Mouse (Mus musculus) retina, embryonic 14.5 days (tissue): ENCODE results near the gene Tnr.

Experiments
- DNase-seq: peaks from one replicate; pipeline ENCODE4 v3.0.0-alpha.2; 2015; ENCODE audit warnings: low spot score

The Tnr gene

DNA sequence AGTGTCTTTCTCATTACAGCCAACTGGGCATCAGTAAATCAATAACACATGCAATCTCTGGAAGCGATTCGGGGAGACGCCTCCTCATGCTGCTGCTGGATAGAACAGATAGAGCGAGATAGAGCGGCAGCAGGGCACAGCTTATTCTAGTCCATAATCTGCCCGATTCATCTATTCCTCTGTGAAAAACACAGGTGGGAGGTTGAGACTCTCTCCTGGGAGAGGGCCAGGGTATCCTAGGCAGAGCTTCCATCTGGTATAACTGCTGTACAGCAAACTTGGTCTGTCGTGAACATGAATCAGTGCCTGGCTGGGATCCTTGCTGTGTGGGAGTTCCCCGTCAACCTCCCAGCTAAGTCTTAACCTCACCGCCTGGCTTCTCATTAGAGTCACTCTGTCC is 193.4 kb downstream of the Tnr start:
- no peak for DNase-seq

DNA sequence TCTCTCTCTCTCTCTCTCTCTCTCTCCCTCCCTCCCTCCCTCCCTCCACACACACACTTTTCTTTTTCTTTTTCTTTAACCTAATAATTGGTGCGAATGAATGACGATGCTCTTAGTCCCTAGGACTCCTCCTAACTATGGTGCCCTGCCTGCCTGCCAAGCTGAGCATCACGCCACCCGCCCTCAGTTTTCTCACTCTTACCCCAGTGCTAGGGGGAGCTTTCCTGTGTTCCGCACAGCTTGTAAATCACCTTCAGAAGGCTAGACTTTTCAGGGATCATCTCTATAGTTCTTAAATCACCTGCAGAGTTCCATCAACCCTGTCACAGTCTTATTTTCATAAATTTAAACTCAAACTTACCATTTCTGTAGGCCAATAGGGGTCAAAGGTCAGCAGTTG is 200.2 kb downstream of the Tnr start:
- DNase-seq: no peak

DNA sequence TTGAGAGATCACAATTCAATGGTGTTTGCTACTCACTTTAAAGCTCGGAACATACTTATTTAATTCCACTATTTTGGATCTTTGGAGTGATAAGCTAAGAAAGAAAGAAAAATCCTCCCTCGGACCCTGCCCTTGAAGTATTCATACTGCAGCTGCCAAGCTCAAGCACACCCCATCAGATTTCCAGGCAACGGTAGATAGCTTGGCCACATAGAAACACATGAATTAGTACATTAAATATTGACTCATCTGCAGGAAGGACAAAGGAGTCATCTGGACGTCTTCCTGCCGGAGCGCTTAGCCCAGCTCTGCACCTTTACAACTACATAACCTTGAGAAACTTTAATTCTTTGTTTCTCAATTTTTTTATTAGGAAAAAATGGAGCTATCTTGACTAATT is 205.7 kb downstream of the Tnr start:
- DNase-seq: no peak

DNA sequence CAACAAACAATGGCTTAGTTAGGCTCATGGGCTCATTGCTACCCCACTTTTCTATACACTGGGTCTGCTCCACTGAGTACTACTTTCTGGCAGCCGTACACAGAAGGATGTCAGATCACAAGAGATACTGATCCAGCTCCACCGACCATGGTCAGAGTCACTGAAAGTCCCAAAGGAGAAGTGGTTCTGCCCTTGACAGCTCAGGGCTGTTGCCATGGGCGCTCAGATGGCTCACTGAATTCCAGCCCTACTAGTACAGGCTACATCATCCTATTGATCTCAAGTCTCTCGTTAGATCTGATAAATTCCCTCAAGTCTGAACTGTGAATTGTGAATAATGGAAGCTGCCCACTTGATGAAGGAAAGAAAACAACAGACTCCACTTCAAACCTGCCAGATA is 207.3 kb downstream of the Tnr start:
- DNase-seq: no peak

DNA sequence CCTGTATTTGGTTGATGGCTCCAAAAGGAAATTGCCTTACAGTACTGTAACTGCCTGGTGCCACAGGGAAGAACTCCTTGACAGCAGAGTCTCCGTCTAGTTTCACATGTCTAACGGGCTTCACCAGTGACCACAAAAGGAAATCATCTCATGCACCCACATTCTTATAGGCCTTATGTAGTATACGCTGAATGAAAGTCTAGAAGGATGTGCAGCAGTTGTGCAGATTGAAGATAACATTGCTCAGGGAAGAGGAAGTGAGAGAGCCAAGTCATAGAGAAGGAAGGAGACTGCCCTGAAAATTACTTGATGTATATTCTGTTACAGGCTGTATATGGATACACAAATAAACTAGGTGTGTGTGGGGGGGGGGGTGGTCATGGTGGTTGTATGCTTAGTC is 211.5 kb downstream of the Tnr start:
- DNase-seq: no peak

DNA sequence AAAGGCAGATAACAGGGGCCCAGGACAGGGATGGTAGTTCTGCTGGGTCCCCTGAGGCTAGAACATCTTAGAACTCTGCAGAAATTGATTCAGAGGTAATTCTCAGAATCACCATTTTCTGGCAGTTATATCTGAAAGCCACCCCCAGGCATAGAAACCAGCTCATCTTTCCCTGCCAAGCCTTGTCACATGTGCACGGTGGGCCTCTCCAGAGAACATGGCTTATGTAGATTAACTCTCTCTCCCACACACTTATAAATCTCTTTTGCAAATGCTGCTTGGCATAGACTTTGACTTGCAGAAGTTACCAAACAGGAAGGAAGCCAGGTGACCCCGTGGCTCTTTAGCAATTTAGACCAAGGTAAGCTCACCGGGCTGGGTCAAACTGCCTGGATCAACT is 215.9 kb downstream of the Tnr start:
- DNase-seq: no peak

DNA sequence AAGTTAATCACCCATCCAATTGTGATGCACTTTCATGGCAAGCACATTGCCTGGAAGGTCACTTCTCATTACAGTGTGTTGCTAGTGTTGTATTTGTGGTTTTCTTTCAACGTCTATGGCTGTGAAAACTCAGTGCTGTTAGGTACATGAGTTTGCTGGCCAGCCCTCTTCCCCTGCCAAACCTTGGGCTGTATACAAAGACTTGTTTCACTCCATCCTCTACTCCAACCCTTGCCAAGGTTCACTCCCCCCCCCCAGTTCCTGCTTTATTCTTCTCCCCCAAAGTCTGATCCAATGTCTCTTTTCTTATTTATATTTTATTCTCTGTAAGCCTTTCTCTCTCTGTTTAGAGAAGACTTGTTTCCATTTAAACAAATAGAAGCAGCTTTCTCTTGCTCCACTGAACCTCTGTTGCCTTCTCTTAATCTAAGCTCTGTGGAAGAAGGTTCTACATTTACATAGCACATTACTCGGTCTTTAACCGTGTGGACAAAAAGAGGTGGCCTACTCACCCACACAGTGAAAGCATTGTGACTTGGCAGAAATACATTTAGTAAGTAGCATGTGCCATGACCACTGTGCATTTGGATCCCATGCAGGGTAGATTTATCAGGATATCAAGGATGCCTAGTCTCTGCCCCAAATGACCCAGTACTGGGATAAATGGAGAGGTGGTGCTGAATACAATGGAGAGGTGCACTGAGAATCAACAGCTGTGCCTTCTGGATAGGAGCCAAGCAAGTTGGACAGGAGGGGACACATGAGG is 217.9 kb downstream of the Tnr start:
- DNase-seq: no peak

DNA sequence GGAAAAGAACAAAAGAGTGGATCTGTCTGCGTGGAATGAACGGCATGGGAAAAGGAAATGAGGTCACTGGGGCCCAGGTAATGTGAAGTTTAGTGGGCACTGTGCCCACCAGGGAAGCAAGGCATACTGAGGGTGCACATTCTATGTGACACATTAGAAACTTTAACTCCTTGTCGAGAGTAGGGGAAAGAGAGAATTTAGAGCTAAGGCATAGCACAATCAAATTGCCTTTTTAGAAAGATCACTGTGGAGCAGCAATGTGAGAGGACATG is 218.4 kb downstream of the Tnr start:
- no peak for DNase-seq

DNA sequence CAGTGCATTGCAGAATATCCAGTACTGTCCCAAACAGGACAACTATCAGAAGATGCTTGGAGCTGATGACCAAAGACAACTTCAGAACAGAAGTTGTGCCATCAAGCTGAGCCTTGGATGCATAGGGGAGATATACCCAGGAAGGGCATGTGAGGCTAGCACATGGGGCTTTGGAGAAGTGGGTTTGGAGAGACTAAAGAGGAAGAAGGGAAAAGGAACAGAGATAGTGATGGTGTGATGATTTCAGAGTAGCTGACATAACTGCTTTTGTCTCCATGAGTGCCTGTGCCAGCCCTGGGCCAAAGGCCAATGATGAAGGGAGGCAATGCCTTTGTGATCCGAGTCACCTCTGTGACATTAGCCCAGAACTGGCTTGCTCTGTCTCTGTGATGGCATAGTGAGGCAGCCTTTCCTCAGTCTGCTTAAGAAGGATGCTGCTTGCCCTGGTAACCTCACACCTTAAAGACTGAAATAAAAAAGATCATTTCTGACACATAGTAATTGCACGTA is 220.2 kb downstream of the Tnr start:
- DNase-seq: no peak

DNA sequence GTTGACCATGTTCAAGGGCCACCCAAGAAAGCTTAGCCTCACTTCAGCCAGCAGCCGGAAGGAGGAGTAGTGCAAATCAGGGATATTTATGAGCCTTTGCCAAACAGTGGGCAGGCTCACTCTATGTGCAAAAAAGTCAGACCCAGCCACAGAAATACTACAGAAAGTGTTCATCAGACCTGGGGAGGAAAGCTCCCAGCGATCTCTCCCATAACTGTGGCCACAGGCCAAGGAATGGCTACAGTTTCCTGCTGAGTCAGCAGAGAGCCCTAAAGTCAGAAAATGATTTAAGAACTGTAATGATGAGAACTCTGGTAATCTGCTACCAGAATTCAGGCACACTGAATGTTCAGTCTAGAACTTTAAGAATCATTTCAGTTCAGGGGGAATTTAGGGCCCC is 221.7 kb downstream of the Tnr start:
- DNase-seq: no peak

DNA sequence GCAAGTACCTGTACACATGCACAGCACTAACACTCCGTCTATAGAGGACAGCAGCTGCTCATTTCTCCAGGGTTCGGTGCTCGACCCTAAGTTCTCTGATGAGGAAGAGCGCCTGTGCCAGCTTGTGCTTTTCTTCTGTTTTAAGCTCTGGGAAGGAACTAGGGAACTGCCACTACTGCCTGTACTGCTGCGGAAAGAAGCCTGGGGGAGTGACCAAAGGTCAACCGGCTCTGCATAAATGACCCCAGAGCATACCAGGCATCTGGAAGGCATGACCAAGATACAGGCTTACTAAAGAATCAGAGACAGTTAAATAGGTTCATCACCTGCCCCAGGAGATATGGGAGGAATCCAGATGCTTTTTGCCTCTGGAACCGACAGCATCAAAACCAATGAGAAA is 224.4 kb downstream of the Tnr start:
- DNase-seq: no peak

DNA sequence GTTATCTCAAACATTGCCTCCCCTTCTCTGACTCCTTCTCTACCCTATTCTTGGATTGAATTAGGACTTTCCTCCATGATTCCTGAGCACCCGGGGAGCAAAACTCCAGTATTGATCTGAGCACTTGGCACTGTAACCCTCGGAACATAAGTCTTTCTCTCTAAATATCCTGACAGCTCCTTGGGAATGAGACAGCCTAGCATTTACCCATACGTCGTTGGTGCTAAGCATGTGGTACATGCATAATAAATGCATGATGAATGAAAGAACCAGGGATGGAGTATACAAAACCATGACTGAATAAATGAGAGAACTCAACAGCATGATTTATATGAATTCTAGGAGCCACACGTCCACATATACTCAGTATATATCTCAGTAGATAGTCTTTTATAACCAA is 226.8 kb downstream of the Tnr start:
- DNase-seq: no peak

DNA sequence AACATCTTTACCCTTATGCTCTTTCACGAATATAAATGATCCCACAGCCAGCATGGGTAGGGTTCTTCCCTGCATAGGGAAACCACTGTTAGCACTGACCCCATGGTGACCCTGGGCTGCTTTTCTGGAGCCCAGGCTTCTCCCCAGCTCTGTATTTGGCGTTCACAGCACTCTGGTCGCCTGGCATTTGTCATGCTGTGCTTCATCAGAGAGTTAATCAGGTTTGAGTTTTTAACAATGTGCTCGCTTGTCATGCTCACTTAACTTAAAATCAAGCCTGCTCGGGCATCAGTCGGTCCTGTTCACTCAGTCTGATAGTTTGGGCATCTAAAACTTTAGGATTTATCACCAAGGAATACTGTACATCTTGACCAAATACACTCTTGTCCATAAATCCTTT is 227.3 kb downstream of the Tnr start:
- peak; percentile 69 for DNase-seq

DNA sequence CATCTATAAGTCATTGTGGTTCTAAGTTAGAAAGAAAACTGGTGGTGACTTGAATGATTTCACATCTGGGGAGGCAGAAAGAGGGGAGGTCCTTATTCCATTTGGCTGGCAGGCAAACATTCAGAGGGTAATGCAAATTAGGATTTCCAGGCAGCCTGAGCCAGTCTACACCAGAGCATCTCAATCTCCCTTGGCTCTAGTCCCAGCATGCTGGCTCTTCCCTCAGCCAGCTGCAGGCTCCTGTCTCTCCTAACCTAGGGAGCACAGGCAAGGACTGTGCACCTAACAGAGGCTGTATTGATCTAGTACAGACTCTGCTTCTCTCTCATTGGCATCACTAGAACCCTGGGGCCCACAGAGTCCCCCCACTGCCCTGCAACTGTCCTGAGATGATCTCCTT is 237.4 kb downstream of the Tnr start:
- DNase-seq: no peak

DNA sequence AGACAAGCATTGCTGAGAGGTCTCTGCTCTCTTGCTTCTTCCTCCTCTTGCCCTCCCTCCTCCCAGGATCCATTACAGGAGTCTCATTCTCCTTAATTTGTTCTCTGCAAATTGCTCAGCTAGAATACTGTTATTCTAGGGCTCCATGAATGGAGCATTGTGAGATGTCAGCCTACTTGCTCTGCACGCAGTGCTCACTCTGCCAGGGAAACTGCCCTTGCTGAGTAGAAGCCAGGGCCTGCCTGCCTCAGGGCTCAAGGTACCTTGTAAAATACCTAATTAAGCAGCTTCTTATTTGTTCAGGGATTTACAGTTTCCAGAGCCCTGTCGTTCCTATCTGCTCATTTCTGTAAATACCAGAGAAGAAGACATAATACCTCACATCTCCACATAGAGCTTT is 240.3 kb downstream of the Tnr start:
- DNase-seq: no peak

DNA sequence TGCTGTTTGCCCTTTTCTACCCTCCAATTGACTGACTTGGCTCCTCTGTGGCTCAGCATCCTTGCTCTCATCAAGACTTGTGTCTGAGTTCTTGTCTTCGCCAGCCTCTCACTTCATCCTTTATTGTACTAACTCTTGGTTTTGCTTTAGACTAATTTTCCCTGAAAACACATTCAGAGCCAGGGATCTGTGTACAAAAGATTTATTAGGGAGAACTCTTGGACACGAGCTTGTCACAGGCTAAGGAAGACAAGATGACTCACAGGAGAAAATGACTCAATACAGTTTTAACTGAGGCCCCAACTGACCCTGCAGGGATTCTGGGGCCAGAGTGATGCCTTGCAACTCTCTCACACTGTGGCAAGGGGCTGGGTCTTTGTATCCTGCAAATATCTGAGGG is 241.3 kb downstream of the Tnr start:
- DNase-seq: no peak

DNA sequence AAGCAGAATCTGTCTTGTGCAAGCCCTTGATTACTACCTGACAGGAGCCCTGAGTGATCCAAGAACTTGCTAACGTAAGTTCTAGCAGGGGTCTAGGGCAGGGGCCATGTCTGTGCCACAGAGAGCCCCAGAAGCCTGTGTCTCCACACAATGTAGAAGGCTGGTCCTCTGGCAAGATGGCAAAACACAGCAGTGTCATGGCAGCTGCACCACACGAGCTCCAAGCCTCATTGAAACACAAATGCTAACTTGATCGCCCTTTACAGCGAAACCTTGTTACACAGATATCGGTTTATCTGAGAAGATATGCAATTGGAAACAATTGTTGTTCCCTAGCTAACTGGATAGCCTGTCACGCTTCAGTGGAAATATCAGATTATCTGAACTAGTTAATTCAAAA is 246.4 kb downstream of the Tnr start:
- peak; percentile 67 for DNase-seq

DNA sequence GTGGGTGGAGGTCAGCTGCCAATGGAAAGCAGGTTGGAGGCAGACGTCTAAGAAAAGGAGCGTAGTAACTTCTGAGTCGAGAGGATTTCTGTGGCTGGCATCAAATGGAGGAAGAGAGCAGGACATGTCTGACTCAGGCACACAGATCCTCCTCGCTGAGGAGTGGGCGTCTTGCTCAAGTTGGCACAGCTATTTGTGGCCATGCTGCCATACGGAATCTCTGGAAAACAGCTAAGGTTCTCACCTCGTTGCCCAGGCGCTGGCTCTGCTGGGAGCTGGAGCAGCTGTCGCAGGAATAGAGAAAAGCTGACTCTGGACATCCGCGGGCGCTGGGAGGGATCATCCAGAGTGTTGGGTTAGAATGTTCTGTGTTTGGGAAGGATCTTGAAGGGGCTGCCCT is 250.1 kb downstream of the Tnr start:
- no peak for DNase-seq

DNA sequence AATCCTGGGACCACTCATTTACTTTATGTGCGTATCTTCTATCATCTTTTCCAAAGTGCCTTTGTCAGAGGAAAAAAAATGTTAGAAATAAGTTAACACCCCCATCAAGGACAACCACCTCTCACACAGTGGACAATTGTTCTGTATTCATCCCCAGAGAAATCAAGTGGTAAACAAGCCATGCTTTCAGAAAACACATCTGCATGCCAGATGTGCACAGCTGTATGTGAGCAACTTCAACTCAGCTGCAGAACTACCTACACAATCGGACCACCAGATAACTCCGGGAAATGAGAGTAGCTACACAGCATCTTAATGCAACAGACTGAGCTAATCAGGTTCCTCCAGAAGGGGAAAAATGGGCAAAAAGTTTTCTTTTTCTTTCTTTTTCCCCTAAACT is 251.6 kb downstream of the Tnr start:
- DNase-seq: no peak

DNA sequence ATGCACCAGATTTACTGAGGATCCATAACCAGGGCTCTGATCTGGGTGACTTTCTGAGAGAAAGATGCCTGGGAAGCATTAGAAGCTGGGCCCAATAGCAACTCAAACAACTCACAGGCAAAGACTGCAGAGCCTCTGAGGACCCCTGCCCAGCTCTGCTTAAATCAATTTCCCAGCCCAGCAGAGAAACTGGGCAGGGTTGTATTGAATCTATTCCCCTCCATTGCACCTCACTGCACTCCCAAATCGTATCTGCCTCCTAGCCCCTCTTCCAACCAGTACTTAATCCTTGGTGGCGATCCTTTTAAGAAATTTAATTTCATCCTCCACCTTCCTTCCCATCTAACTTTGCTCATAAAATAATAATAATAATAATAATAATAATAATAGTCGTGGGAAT is 253.5 kb downstream of the Tnr start:
- peak; percentile 65 for DNase-seq

DNA sequence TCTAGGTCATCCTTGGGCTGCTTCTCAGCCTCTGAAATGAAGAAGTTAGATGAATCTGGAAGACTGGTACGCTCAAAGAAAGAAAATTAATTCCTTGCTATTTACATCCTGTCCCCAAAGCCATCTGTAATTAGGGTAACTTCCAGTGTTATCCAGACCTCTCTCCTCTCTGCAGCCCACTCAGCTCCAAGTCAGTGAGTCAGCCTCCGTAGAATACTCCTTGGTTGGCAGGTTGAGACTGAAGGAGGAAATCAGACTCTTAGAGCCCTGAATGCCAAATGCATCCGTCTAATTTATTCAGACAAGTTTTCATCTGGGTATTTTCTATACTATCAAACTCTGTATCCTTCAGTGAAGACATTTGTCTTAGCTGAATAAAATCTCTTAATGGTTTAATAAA is 255.9 kb downstream of the Tnr start:
- DNase-seq: no peak

DNA sequence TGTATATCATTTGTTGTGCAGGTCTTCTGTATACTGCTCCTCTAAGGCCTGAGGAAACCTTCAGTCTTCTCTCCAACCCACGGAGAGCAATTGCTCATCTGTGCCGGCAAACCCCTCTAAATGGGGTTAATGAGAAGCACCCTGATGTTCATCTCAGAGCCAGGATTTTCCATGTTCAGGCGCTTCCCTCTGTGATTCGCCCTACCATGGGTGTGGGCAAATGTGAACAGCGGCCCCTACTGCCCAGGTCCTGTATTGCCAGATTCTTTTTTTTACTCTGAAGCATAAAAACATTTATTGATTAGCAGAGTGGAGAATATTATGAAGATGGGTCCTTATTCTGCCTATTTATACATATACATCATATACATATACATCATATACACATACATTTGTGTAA is 260.3 kb downstream of the Tnr start:
- peak; percentile 72 for DNase-seq

DNA sequence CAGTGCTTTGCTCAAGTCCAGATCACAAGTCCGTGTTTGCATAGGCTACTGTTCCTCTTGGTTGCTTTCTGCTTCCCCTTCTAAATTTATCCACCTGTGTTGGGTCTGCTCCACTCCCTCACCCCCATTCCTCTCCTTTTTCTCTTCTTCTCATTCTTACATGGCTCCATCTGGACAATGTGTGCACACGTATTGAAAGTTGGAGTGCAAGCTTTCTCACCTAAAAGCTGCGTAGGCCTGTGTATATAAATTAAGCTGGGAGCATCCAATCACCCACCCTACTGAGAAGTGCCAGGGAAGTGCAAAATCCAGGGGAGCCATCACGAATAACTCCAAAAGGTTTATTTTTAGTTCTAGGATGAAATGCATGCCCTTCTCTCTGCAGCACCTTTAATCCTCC is 264.7 kb downstream of the Tnr start:
- no peak for DNase-seq

DNA sequence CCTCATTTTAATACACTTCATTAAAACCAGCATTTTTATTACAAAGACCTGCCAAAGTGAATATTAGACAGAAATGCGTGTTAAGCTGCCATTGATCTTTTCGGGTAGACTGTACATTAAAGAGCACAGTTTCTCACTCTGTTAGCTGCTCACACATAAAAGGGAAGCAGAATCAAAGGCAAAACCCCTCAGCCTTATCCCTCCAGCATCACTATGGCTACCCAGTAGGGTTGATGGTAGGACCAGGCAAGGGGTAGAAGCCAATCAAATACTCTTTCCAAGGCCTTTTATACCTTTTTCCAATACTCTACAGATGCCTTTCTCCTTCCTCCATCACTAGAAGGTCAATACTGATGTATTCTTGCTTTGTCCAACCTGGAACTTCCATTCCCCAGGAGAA is 269.0 kb downstream of the Tnr start:
- no peak for DNase-seq

DNA sequence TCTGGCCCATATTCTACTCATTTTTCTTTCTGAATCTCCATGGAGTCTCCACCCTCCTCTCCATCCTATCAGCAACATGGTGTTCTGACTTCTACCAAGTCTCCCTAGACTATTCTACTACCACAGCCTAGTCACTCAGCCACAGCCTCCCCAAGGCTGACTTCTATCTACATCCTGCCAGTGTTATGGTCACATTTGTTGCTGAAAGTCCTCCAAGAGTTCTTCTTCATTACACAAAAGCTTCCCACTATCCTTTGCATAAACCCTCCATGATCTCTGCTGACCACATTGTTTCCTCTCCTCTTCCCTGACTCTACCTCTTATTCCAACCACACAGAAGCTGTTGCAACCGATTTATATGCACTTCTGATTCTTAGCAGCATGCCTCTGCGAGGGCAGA is 272.5 kb downstream of the Tnr start:
- no peak for DNase-seq
